Mouse (Mus musculus) heart, adult 2 months (tissue): ENCODE results near the gene Cbx2. TPM values are rescaled to one million over a fixed set of nuclear protein-coding genes. Genes with fewer than 3 reads are reported as not detected.

Experiments used
- DNase-seq, 2 experiments: peaks; one replicate each; pipeline ENCODE4 v3.0.0; 2021
- H3K27ac ChIP-seq: fragments of 200-600 bp; 2 replicates; pipeline ENCODE4 v1.8.1; 2022
- H3K27me3 ChIP-seq: fragments of 200-500 bp; 2 replicates; pipeline ENCODE4 v1.6.1; 2012; ENCODE audit warnings: mild to moderate bottlenecking, low read length, inconsistent platforms, mixed read lengths; ENCODE audit not compliant: control insufficient read depth, insufficient read depth
- H3K36me3 ChIP-seq: fragments of 200-500 bp; 2 replicates; pipeline ENCODE4 v1.6.1; 2012; ENCODE audit warnings: low read length, inconsistent platforms; ENCODE audit not compliant: control insufficient read depth, insufficient read depth
- H3K4me1 ChIP-seq: fragments of 200-500 bp; 2 replicates; pipeline ENCODE4 v1.6.1; 2011; ENCODE audit warnings: low read length; ENCODE audit not compliant: control insufficient read depth, insufficient read depth
- H3K4me3 ChIP-seq: fragments of 200-600 bp; 2 replicates; pipeline ENCODE4 v1.8.1; 2022
- H3K79me2 ChIP-seq: fragments of 200-500 bp; replicated peaks from 2 replicates; pipeline ENCODE4 v1.6.1; 2012; ENCODE audit warnings: mild to moderate bottlenecking, inconsistent platforms, low read length, moderate library complexity, mixed read lengths; ENCODE audit not compliant: control insufficient read depth, insufficient read depth
- H3K9ac ChIP-seq: fragments of 200-500 bp; 2 replicates; pipeline ENCODE4 v1.6.1; 2012; ENCODE audit warnings: low read depth, mild to moderate bottlenecking, control low read depth, inconsistent platforms, low read length, mixed read lengths
- CTCF ChIP-seq: fragments of 200-600 bp; IDR thresholded peaks from 2 replicates; pipeline ENCODE4 v1.8.1; 2022; ENCODE audit warnings: antibody characterized with exemption, mild to moderate bottlenecking, moderate library complexity
- EP300 ChIP-seq: fragments of 200-500 bp; IDR thresholded peaks from 2 replicates; pipeline ENCODE4 v1.6.1; 2011; ENCODE audit warnings: low read depth, low read length, control low read depth; ENCODE audit not compliant: insufficient read depth
- POLR2A ChIP-seq: fragments of 200-500 bp; IDR thresholded peaks from 2 replicates; pipeline ENCODE4 v1.6.1; 2011; ENCODE audit warnings: mild to moderate bottlenecking, low read depth, low read length, control low read depth; ENCODE audit not compliant: insufficient read depth
- WGBS: fragments of 180-500 bp; shearing (Covaris S2); methylation state at CpG from one replicate; pipeline ENCODE4 v1.1.7; 2018; 5-methylcytosine and 5-hydroxymethylcytosine counted together
- intact Hi-C: fragments of 180-260 bp; cut with DNase I; formaldehyde crosslinking; loops from one replicate; pipeline ENCODE4 v1.15.1; 2025
- polyA plus RNA-seq: library from polyadenylated mRNA; depleted of rRNA; stranded (reverse); fragments of >200 nt; gene quantifications from 2 replicates; pipeline ENCODE4 v1.2.3, GENCODE M21; 2012
- total RNA-seq, 2 experiments: library from RNA; stranded (reverse); gene quantifications; 2 replicates each; pipeline ENCODE4 v1.2.3; 2021

The Cbx2 gene
- total and polyA plus RNA-seq, 3 experiments, result 1.7 to 2.3 (median 2.3) TPM

DNA sequence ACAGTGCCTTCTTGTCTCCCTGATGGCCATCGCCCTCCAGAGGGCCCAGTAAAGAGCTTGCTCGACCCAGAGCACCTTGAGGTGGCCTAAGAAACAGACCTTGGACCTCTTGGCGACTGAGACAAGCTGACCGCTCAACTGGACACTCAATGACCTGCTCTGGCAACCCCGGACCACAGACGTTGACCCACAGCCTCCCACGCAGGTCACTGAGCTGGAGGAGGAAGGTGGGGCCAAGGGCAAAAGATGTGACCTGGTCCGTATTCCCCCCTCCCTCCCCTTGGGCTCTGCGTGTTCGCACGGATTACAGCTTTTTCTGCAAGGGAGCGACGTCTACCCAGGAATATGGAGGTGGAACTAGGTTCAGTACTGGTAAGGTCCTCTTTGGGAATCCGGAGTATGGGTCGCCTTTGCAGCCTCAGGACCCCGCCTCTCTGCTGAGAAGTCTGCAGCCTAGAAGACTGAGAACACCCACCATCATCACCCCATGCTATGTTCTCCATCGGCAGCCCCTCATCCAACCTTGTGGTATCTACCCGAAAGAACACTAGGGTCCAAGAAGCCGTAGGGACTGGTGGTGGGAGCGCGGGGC lies 12.4 kb downstream of the Cbx2 start:
- Histone ChIP-seq H3K9ac (no peak overlapping the region), H3K27me3 (peaks cover 3% of the 10 kb centered on the region), H3K4me3 (no peak overlapping the region), H3K4me1 (peaks cover 5% of the 10 kb centered on the region), H3K27ac (no peak overlapping the region), H3K79me2 (no peaks in the 10 kb centered on the region), H3K36me3 (no peaks in the 10 kb centered on the region)
- TF ChIP-seq CTCF, result no peak
- intact Hi-C loops, result no loop called here
- WGBS, result 20% methylated on average over 21 of the region's 21 CpGs
- no peak for DNase-seq

GRCm38 (mm10) chr11:119035686-119036165 lies 13.0 kb downstream of the Cbx2 start:
- Histone ChIP-seq H3K36me3 (no peaks in the 10 kb centered on the region), H3K27me3 (peaks cover 3% of the 10 kb centered on the region), H3K4me3 (no peak overlapping the region), H3K9ac (no peak overlapping the region), H3K4me1 (peaks cover 7% of the 10 kb centered on the region), H3K27ac (no peak overlapping the region), H3K79me2 (no peaks in the 10 kb centered on the region)
- intact Hi-C loops, result no loop called here
- 28% methylated on average over 21 of the region's 21 CpGs for WGBS
- DNase-seq, result no peak
- TF ChIP-seq EP300 (no peak), CTCF (no peak), POLR2A (no peak)

- Histone ChIP-seq H3K9ac (no peak overlapping the region), H3K36me3 (no peaks in the 10 kb centered on the region), H3K27ac (no peak overlapping the region), H3K4me3 (no peak overlapping the region), H3K79me2 (no peaks in the 10 kb centered on the region), H3K4me1 (peaks cover 7% of the 10 kb centered on the region), H3K27me3 (peaks cover 3% of the 10 kb centered on the region)
- DNase-seq, result no peak
- intact Hi-C loops, result no loop called here
- no peak for TF ChIP-seq POLR2A
- no peak for TF ChIP-seq CTCF
- TF ChIP-seq EP300, result no peak
- WGBS, result 33% methylated on average over 15 of the region's 15 CpGs
Measured at GRCm38 (mm10) chr11:119036447-119036846, 13.7 kb downstream of the Cbx2 start.

DNA sequence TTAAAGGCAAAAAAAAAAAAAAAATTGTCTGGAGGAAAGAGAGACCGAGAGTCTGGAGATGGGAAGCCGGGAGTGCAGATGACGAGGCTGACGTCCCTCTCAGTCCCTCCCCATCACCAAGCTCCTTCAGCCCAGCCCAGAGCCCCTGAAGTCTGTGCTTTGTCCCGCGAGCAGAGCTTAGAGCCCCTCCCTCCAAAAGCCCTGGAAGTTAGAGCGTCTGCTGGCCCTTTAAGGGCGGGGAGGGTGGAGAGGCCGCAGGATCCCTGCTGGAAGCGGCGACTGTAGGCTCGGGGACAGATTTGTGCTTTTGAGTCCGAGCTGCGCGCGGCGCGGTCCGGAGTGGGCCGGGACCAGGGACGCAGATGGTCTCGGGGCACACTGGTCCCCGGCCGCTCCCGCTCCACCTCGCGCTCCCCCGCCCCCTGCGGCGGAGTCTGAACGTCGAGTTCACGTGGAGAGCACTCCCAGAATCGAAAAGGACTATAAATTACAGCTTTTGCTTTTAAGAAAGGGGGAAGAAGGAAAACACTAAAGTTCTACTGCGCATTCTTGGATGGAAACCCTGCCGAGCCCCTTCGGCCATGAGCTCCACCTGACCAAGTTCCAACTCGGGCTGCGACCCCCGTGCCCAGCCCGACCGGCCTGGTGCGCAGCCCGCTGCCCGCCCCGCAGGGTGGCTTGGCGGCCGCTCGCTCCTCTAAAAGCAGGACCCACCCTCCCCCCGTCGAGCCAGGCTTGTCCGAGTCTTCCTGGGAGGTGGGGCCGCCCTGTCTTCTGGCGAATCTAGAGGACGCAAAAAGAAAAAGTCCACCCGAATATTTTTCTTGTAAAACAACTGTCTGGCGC lies 14.4 kb downstream of the Cbx2 start:
- DNase-seq, result peak; percentile 55 to 65
- Histone ChIP-seq H3K4me1 (peaks cover 9% of the 10 kb centered on the region), H3K4me3 (peak overlapping the region; percentile 53), H3K36me3 (no peaks in the 10 kb centered on the region), H3K9ac (peak overlapping the region; percentile 22), H3K27me3 (peaks cover 9% of the 10 kb centered on the region), H3K27ac (no peak overlapping the region; the same call in 1 of the 2 replicates), H3K79me2 (no peaks in the 10 kb centered on the region)
- intact Hi-C loops, result no loop called here
- TF ChIP-seq POLR2A (no peak), CTCF (no peak), EP300 (no peak)
- 19% methylated on average over 57 of the region's 57 CpGs for WGBS

- Histone ChIP-seq H3K27me3 (peaks cover 11% of the 10 kb centered on the region), H3K27ac (no peak overlapping the region)
Measured at GRCm38 (mm10) chr11:119037780-119038401, 15.1 kb downstream of the Cbx2 start.

More at GRCm38 (mm10) chr11:119037780-119038401, 15.1 kb downstream of the Cbx2 start:
- H3K4me1 ChIP-seq, result peaks cover 9% of the 10 kb centered on the region
- H3K9ac ChIP-seq, result no peak overlapping the region
- no peaks in the 10 kb centered on the region for H3K79me2 ChIP-seq
- no peak for TF ChIP-seq POLR2A
- TF ChIP-seq CTCF, result no peak
- TF ChIP-seq EP300, result no peak
- DNase-seq, result no peak
- no peaks in the 10 kb centered on the region for H3K36me3 ChIP-seq
- 82% methylated on average over 18 of the region's 18 CpGs for WGBS
- H3K4me3 ChIP-seq, result no peak overlapping the region
- intact Hi-C loops, result no loop called here
